Mouse (Mus musculus): ENCODE data around the gene Uchl5.
A peak's percentile ranks its signal among the peaks of the same experiment; 100 is the strongest.

The Uchl5 gene

DNA sequence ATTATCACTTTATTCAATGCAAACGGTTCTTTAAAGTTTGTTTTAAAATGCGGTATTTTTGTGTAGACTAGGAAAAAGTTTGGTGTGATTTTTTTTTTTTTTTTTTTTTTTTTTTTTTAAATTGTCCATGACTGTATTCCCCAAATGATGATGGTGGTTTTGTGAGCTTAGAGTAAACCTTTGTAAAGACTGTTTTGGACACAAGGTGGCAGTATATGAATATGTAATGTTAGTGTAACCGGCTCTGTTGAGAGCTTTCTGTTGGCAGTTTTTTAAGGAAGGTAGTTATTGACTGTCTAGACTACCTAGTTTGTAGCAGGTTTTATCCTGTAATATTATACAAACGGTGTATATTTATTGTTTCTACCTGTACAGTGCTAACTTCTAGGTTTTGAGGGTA is 26.5 kb downstream of the Uchl5 start:
- no peak for DNase-seq (ENCODE audit: low spot score)

DNA sequence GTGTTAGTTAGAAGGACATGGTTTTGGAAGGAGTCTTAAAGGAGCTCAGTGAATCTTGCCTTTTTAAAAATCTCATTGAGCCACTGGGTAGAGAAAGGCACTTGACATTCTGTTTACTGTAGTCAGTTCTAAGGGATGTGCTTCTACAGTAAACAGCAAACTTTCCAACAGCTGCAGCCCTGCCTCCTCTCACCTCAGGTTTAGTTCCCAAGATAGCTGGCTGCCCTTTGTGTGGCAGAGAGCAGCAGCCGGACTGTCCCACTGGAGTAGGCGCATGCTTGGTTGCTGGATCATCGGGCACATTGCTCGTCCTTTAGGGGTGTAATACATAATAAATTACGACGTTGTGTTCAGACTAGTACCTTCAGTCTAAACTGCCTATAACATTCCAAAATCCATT is 32.0 kb downstream of the Uchl5 start:
- DNase-seq (ENCODE audit: low spot score): no peak

DNA sequence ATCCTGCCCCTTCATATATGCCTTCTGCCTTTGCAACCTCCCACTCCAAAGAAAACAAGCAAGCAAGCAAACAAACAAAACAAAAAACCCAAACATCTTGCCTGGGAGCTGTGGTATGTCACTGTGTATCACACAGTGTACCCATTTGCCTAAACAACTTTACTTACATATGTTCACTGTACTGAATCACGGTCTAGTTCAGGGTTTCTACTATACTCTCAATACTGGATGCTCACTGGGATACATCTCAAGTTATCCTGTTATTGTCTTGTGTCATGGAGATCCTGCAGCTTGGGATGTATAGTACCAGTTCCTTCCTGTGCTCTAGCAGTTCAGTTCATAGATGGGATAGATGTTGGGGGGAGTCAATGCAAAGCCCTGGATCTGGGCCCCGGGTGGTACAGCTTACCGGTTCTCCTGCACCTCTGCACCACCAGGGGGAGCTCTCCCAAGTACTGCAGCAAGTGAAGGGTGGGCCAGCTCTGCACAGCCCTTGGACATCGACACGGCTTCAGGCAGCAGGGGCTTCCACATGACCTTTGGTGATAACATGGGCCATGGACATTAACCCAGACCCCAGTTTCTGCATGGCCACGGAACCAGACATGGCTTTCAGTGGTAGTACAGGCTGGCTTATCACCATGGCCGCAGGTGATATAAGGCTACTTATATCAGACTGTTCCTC is 36.7 kb downstream of the Uchl5 start:
- peak; percentile 79 for DNase-seq (ENCODE audit: low spot score)

DNA sequence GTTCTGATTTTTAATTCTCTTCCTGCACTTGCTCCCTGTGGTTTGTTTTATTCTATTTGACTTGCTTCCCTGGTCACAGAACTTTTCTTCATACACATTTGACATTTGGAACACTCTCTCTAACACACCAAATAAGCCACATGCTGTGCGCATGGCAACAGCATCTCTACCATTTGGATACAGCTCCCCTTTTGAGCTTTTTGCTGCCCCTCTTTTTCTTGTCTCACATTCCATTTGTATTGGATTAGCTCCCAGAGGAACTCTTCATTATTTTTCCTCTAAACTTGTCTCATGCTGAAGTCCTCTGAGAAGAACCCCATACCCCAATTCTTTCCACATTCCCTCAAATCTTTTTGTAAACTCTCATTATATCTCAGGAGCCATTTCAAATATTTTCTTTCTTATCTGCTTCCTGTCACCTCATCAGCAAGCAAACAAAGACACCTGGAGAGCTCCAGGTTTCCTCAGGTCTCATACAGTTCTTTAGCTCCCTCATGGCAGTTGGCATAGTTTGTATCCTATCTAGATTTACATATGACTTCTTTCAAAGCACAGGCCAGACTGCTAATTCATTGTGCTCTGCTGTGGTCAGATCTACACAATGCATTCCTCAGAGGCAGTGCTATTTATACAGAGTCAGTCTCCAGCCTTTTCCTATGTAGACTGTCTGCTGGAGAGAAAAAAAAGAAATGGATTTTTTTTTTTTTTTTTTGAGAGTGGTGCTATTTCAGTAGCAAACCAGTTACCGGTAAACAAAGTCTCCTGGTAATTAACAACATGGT is 43.2 kb downstream of the Uchl5 start:
- DNase-seq (ENCODE audit: low spot score): no peak

DNA sequence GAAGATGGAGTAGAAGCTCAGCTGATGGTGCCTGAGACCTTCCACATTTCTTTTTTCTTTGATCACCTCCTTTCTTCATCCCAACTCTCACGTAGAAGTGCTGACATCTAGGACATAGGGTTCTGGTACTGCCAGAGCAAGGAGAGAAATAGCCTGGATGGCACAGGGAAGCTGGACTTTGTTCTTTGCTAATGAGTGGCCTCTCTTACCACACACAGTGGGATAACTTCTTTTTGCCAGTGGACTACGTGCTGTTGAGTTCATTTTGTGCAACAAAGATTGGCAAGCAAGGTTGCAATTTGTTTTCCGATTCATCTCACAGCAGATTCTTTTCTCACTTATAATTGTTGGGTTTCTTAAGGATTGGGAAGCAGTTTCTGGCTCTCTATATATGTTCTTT is 45.6 kb downstream of the Uchl5 start:
- DNase-seq (ENCODE audit: low spot score): no peak

DNA sequence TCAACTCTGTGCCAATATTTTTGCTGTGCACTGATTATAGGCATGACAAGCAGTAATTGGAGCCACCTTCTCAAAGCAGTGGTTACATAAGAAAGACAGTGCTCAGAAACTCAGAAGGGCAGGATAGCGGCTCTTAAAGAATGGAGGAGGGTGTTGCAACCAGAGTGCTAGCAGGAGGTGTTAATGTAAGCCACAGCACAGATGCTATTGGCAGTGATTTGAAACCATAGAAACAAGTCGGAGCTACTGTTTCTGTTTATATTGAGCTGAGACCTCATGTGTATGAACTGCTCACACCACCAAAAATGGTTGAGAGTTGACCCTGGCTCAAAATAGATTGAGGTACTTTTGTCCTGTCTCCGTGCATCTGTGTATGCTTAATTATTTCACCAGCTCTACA is 53.6 kb downstream of the Uchl5 start:
- no peak for DNase-seq (ENCODE audit: low spot score)

DNA sequence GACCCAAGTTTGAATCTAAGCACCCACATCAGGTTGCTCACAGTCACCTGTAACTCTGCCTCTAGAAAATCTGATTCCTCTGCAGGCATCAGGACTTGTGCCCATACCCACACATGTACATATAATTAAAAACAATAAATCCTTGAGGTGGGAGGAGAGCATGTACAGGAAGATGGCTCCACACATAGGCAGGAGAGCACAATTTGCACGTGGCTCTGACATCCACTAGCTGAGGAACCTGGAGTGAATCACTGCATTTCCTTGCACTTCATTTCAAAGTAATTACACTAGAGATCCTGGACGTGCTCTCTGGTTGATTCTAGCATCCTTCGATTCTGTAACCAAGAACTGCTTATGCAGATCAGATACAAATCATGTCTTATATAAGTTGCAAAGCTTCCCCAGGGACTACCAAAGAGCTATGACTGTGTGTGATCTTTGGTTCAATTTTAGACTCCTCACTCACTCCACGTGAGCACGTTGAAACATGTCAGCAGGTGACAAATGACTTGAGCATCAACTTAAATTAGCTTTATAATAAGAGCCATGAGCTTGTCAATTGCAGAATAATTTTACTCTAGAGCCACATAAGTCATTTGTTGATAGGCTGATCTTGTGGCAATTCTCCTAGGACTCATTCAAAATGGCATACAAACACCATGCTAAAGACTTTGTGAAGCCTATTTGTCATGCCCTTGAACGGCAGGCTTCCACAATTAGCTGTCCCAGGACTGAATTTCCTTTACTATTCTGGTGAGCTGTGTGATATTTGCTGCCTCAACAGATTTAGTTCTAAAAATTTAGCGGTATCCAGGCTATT is 59.5 kb downstream of the Uchl5 start:
- no peak for DNase-seq (ENCODE audit: low spot score)

DNA sequence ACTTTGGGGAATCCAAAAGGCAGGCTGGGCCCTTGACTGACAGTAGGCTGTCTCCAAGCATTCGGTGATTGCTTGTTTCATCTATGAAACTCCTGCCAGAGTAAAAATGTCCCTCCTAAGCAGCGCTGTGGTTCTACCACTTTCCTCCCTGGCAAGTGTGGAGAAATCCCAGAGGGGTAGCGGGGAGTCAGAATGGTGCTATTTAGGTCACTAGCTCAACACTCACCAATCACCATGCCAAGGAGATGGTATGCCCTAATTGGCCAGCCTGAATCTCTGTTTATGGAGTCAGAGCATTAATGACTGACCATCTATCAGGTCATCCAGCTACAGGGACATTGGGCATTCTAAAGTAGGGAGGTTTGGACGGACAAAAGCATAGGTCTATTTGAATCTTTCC is 60.6 kb downstream of the Uchl5 start:
- DNase-seq (ENCODE audit: low spot score): no peak

DNA sequence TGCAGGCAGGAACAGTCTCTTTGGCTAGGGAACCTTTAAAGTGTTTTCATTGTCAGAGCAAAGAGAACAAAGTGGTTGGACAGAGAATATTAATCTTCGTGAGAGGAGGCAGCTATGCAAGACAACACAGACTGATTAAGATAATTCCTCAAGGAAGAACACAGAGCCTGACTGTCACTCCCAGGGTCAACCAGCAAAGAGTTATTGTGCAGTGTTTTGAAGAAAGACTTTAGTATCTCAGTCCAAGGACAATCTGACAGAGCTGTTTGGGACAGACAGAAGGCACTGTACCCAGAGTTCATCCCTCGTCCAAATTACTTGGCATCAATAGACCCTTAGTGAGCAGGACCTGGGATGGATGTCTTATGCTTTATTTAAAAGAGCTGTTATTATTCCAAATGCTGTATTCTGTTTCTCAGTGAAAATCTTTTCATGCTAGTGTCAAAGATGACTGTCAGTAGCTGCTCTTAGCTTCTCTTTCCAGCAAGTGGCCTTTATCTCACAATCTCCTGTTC is 61.9 kb downstream of the Uchl5 start:
- no peak for DNase-seq (ENCODE audit: low spot score)

DNA sequence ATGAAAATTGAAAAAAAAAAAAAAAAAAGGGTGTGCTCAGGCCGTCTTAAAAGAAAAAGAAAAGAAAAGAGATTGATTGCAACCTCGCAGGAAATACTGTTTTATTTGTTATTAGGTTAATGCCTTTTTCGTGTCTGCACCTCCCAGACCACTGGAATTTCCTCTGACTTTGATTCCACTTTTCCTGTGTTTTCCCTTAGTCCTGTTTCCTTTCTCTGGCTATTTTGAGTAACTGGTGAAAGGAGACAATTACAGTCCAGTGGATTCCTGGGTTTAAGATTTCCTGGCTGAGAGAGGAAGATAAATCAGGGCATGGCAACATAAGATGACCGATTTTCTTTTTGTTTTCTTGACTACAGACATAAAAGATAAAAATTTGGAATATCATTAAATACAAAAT is 75.3 kb downstream of the Uchl5 start:
- no peak for DNase-seq (ENCODE audit: low spot score)

DNA sequence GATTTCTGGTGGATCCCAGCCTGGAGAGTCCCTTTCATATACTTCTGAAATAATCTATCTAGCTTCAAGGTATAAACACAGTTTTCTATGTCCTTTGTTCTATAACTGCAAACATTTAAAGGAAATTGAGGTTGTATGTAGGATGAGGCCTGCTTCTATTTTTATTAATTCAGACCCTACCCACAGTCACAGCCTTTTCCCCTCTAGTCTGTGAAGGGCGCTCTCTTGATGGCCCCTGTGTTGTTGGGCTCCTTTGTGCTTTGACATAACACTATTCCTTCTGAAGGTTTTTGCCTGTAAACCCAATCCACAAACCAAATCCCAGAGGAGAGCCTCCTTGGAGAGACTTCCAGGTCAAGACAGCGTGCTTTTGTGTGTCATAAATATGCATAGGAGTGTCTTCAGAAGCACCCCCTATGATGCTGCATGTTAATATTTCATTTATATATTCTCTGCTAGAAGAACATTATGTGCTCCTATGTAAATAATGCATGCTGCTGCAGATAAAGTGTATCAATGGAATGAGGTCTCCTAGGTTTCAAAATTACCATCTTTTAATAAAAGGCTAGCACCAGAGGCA is 75.8 kb downstream of the Uchl5 start:
- DNase-seq (ENCODE audit: low spot score): no peak

DNA sequence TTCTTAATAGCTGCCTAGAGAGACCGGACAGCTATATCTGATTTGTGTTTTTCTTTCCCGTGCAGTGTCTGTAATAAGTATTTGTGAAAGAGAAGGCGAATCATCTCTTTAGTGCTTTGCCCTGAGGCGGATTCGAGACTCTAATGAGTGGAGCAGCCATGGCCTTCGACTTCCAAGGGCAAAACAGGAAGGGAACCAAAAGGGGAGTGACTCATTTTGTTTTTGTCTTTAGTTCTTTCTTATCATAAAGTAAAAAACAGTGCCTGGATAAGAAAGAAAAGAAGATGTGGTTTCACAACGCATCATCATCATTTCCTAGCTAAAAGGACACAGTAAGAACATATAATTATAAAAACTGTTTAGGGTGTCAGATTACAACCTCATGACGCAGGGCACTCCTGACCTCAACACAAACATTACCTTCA is 76.6 kb downstream of the Uchl5 start:
- no peak for DNase-seq (ENCODE audit: low spot score)

DNA sequence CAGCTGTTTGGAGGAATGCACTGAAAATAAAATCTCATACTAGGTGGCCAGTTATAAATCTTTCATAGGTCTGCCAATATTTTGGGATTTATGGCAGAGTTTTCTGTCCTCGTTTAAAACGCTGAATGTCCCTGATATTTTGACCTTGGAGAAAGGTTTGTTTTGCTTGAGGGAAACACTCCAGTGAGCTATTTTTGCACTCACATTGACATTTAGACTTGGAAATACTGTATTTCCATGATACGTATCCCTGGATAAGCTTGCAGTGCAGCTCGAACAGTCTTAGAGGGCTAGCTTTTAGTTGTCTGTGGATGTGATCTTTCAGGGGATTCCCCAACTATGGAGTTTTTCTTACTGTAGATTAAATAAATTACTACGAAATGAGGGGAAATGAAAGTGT is 78.6 kb downstream of the Uchl5 start:
- no peak for DNase-seq (ENCODE audit: low spot score)

Measured in urinary bladder, postnatal 14 days (tissue).